Mouse (Mus musculus) frontal cortex, postnatal 36 days (tissue): ENCODE data around the gene Pip5k1b.
A peak's percentile ranks its signal among the peaks of the same experiment; 100 is the strongest.

Source experiments
- DNase-seq, 2 experiments: peaks; one replicate each; pipeline ENCODE4 v3.0.0; 2022; ENCODE audit warnings: low spot score in 2 of 2

Gene Pip5k1b

DNA sequence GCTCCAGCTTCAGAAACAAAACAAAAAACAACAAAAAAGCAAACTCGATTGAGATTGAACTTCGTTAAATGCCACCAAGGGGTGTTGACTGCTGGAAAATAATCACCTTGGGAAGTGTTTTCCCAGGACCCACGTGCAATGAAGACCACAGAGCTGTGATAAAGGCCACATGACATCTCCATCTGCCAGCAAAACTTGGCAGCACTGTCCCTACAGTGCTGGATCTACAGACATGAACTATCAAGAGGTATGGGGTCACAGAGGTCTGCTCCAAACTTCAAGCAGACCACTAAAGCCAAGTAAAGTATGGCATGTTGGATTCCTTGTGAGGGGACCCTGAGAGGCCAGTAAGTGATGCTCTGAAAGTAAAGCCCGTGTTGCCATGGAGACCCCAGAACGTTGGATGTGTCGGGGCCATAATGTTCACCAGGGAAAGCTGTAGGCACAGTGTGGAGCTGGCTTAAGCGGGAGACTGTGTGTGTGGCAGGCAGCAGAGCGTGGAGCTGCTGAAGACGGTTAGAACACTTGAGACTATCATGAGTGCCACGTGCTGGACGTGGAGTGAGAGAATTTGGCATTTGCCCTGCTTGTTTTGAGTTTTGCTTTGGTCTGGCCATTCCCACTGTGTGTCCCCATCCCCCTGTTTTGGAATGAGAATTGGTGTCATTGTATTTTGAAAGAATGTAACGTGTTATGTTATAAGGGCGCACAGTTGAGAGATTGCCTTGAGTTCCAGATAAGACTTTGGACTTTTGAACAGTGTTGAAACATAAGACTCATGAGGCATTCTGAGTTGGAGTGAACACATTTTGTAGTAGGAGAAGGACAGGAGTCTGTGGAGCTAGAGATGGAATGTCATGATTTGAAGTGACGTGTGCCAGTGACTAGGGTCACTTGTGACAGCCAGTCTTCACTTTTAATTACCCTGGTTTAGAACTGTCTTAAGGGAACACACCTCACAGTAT is 12.0 kb downstream of the Pip5k1b start:
- DNase-seq, result no peak

DNA sequence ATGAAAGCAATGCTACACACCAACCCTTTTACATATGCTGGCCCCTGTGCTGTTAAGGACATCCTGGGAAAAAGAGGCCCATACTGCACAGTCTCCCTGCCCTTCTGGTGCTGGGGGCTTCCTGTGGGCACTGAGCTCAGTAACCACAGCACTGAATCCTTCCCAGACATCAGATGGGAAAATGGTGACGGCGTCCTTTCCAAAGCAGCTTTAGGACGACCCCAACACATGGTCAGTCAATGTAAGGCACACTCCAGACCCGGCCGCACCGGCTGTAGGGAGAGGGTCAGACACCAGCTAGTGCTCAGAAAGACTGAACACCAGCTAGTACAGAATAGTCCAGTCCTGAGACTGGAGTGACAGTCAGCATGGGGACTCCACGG is 13.4 kb downstream of the Pip5k1b start:
- no peak for DNase-seq

DNA sequence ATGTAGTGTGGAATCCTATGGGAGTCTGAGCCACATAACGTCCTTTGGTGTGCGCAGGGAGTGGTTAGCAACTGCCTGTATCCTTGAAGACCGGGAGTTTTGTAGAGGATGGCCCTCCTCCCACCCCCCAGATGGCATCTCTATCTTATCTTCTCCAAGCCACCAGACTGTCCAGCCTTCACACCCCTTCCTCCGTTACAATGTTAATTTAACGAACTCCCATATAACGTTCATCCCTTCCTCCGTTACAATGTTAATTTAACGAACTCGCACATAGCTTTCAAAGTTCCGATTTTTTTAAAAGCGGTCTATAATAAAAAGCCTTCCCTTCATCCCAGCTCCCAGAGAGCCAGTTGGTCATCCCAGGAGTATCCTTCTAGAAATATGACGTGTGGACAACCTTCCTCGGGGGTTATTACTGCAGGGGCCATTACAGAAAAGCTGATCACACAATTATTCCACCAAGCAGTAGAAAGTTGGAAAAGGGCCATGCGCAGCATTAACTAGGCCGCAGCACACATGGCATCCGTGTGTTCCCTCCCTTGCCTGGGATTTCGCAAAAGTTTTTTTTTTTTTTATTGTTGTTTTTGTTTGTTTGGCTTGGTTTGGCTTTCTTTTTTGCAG is 13.9 kb downstream of the Pip5k1b start:
- no peak for DNase-seq

DNA sequence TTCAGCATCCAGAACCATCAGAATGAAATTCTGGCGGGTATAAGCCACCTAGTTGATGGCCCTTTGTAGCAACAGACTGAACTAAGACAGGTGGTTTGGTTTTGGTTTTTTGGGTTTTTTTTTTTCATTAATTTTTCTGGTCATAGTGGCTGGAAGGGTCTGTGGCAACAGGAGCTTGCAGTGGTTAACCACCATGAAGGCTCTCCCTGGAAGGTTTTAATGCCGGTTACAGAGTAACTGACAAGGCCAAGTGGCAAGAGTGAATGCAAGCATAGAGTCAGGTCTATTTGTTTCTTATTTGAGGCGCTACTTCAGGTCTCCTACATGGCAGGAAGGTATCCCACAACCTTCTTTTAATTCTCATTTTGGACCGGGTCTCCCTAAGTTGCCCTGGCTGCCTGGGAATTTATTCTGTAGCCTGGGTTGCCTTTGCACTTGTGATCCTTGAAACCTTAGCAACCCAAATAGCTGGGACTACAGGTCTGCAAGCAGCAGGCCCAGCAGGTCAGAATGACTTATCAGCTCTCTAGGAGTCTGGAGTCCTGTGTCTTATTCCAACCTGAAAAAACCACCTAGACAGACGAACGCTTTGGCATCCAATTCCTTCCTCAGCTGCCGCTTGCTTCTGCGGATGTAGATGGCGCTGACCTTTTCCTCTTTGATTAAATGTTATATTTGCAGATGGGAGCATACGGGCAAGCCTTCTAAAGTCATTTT is 14.6 kb downstream of the Pip5k1b start:
- no peak for DNase-seq

DNA sequence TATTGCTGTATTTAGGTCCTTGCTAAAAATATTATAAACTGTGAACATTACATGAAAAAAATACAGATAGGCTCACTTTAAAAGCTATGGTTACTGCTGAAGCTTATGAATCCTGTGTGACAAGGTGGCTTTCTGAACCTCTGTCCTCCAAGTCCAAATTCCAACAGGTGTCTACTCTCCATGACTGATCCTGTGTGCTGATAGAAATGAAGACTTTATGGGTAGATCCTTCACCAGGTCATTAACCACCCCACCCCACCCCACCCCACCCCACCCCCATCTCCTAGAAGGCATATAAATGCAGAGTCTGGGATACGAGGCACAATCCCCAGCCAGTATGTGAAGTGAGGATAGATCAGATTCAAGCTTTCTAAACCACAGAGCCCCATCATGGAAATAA is 16.6 kb downstream of the Pip5k1b start:
- DNase-seq, result no peak

DNA sequence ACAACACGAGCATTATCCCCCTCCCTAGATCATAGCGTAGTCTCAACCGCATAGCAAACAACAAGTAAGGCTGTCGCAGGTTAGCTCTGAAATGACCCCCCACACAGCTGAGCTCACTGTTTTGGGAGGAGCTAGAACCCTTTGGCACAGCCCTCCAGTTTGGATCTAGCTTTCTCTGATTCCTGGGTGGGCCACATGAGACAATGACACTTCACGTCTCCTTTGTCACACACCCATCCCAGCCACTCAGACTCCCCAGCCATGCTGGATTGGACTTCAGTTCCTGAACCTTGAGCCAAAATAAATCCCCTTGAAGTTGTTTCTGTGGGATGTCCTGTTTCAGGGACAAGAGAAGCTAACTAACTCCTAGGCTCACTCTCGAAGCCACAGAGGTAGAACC is 17.5 kb downstream of the Pip5k1b start:
- DNase-seq, result no peak

DNA sequence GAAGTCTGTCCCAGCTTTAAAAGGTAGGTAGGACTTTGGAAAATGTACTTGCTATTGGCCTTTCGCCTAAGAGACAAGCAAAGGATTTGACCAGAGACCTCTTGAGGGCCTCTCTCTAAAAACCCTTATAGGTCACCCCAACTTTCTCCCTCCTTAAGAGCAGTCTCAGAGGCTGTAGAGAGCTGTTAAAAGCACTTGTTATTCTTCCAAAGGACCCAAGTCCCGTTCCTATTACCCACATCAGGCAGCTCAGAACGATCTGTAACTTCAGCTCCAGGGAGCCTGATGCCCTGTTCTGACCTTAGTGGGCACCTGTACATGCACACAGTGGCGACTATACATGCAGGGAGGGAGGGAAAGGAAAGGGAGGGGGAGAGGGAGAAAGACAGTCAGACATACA is 18.0 kb downstream of the Pip5k1b start:
- DNase-seq, result no peak

DNA sequence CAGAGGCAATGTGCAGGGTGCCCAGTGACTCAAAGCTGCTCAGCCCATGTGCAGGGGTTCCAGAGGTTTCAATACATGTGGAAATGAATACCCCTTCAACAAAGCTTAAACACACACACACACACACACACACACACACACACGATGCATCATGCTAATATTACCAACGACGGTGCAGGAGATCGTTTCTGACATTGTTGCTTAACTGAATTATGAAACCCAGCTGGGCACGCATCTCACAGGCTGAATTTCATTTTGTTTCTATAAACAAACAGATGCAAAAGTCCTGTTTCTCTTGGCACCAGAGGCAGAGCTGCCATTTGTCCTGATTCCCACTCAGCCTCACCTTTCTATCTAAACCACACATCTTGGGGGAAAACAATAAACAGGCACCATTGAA is 18.8 kb downstream of the Pip5k1b start:
- DNase-seq, result no peak

DNA sequence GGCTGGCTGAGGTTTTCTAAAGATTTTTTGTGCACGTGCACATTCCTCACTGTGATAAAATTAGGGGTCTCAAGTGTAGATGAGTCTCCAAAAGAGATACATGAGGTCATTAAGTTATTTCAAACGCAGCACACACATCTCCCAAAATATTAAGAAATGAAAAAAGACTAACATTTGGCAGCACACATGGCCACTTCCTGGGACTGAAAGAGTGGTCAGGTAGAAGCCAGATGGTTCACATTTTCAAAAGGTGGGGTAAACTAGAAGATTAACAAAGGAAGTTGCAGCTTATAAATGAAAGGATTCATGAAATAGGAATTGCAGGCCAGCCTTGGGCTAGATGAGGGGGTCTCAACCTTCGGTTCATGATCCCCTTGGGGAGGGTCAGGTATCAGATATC is 19.4 kb downstream of the Pip5k1b start:
- no peak for DNase-seq

DNA sequence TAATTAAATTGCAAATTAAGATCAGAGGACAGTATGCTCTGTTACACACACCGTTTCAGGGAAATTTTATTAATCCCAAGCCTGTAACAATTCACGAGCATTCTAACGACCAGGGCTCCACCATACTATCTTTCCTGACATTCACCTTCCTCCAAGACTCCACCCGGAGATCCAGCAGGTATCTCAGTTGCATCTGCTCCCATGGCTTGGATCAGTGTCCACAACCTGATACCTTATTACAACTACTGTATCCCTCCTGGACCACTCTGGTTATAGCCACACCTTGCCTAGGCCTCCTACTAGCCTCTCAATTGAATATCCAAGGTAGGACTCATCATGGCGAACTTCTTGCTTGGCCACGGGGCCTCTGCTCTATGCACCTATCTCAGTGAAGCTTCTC is 20.5 kb downstream of the Pip5k1b start:
- no peak for DNase-seq

DNA sequence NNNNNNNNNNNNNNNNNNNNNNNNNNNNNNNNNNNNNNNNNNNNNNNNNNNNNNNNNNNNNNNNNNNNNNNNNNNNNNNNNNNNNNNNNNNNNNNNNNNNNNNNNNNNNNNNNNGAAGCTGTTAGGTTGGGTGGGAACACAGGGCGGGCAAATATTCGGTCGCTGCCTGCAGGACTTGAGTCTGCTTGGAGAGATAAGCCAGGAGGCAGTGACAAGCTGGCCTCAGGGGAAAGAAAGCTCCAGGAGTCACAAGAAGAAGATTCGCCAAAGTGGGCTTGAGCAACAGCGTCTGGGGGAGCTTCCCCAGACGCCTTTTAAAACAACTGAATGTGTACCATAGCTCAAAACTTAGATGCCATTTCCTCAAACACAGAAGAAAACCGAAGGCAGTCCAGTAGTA is 20.9 kb downstream of the Pip5k1b start:
- DNase-seq, result no peak

DNA sequence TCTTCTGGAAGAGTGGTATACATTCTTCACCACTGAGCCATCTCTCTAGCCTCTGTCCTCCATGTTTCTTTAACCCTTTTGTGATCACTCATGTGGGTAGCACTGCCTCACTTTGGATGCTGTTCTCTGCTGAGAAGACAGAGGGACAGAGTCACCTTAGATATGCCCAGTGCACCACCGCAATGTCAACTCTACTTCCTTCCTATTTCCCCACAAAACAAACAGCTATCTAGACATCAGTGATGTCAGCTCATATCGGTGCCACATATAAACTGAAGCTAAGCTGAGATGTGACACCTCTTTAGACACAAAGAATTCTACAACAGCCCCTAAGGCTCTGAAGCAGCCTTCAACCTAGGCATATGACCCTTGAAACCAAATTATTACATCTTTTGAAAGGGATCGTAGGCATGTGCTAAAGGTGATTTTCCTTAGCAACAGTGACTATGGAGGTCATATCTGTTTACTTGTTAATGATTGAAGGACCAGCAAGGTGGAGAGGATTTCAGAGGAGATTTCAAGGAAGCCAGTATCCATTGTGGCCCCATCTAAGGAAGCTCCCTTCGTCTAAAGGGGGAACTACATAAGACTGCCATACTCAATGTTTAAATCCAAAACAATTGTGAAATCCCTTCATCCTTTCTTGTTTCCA is 26.6 kb downstream of the Pip5k1b start:
- DNase-seq, result no peak

DNA sequence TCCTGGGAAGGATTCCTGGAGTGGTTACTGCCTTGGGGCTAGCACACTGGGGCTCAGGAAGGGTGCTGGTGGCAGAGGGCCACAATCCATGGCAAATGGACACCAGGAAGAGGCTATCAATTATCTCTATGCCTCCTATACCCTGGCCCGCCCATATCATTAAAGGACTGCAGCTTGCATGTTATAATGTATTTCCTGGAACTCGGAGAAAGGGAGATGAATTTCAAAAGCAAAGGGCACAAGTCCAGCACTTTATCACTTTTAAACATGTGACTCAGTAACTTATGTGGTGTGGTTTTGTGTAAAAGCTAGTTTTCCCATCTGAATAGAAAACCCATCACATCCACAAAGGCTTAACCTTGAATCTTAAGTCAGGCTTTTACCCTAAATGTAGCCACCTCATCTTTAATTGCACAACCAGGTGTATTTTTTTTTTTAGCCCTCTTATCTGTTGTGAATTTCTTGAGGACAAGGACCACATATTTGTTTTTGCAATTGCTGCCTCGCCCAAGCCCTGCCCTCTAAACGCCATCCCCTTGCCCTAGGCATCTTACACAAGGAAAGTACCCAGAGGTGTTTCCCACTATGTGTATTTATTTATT is 27.4 kb downstream of the Pip5k1b start:
- no peak for DNase-seq

DNA sequence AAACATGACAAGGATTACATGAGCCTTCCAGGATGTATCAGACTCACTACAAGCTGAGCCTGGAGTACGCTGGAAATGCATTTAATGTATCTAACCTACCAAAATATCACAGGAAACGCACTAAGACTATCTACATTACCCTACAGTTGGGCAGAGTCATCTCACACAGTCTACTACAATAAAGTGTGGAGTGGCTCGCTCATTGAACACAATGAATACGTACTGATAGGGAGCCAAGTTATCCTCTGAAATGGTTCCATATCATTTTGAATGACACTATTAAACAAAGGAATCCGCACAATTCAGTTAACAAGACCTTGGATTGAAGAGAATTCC is 28.1 kb downstream of the Pip5k1b start:
- no peak for DNase-seq

DNA sequence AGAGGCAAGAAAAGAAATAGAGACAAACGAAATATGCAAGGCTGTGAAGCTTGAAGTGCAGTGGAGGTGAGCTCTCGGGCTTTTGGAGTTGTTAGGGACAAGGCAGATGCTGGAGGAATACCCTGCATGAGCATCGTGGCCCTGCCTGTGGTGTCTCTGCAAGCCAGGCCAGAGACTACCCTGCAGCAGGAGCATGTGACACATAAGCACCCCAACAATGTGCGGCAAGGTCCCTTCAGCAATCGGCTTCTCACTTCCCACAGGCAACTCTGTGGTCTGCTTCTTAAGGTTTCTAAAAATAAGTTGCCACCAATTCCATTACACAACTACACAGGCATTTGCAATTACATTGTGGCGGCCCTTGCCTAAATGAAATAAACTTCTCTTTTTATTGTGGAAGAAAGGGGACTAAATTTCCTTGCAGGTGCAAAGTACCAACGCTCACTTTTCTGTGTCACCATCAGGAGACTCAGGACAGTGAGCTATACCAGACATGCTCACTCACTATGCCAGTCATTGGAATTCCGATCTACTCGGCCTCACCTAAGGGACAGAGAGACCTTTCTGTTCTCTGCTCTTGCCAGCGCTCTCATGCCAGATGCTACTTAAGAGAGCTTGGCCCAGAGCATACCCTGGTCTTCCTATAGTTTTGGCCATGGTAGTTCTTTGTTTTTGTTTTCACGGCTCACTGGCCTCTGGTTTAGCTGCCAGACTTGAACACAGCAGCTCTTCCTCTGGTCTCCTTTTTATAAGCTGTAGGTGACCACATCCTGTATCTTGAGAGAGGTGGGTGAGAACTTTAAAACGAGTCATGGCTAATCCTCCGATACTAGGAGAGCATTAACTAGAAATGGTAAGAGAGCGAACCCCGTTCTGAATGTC is 28.7 kb downstream of the Pip5k1b start:
- no peak for DNase-seq

DNA sequence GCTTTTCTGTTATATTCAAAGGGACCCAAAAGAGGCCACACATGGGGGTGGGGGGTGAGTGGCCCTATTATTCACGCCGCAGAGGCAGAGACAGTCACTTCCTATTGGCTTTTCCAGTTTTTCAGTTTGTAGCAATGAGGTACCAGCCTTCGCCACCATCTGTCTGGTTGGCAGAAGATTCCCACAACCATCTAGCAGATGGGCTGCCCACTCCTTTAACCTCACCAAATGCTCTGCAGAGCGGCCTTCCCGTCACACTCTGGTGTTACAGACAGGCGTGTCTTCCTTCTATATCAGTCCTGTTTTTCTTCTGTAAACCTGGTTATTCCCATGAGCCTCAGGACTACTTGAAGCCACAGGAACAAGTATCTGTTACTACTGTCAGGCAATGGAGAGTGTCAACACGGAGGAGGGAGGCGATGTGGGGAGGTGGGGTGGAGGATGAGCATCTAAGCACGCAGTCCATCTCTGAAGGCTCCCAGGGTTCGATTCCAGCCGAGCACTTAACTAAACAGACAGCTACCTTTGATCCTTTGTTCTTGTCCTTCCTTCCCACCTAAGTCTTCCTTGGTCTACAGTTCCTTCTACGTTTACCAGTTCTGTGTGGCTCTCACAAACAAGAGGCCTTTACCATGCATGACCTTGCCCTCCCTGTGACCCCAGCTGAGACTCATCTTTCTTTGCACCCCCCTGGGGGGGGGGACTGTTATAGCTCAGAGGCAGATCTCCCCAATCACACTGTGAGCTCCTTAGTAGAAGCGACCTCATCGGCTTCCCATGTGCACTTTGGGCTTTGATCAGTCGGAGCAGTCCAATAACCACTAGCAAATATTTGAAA is 32.0 kb downstream of the Pip5k1b start:
- DNase-seq, result peak; percentile 65 to 83

DNA sequence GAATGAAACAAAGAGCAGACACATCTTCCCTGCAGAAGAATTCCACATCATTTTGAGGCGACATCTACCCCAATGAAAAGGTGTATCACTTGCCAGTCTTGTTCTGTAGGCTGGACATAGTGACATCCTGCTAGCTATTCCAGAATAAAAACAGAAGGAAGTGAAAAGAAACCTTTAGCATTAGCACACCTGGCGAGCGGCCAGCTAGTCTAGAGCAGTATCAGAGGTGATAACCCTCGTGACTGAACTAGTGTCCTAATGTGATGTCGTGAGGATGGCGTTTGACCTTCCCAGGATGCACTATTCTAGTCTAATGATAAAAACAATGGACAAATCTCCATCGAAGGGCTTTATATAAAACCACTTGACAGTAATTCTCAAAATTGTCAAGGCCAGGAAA is 33.7 kb downstream of the Pip5k1b start:
- no peak for DNase-seq

DNA sequence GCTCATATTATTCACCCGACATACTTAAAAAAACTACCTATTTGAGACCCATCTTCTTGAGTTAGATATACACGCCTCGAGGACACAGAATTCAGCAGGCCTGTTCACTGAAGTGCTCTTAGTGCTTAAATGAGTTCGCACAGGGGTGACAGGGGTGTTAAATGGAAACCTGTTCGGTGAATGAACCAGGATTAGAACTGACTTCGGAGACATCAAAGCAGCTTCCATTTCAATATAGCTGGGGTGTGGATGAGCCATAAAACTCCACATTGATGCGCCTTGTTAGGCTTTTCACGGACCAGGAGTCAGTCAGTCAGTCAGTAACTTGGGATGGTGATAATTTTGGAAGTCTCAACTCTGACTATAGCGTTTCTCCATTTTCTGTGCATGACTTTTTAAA is 34.5 kb downstream of the Pip5k1b start:
- no peak for DNase-seq

DNA sequence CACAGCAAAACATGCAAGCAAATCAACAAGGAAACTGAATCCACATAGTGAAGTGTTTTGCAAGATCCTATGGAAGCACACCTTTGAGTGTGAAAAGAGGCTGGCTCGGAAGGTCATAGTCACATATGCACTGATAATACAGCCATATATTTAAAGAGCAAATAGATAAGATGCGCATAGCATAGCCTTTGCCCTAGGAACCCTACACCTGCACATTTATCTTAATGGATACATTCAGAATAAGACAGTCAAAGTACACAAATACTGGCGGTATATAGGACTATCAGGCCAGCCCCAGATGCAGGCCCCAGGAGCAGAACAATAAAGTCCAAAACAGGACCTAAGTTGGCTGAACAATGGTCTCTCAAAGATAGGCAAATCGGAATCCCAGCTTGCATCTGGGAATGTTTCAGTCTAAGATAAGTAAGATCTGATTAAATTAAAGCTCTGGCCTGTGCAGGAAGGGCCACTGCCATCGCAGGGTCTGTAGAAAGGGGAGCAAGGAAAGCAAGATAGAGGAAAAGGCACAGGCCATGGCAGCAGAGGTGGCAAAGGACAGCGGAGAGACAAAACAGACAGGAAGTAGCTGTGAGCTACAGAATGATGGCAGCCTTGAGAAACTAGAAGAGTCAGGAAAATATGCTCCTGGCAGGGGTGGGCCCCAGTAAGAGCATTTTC is 35.8 kb downstream of the Pip5k1b start:
- DNase-seq, result no peak
